Mouse (Mus musculus) forebrain, embryonic 13.5 days (tissue): ENCODE measurements around the gene Mocs2. TPM values are rescaled to one million over a fixed set of nuclear protein-coding genes. Genes with fewer than 3 reads are reported as not detected.

ENCODE experiments used
- ATAC-seq: fragments of 200-750 bp; cut with Nextera tagmentation; 2 replicates; pipeline ENCODE4 v1.8.0; 2017
- H3K27ac ChIP-seq: fragments of 300-500 bp; sonication (generic); 2 replicates; pipeline ENCODE4 v1.5.1; 2015; ENCODE audit warnings: inconsistent platforms, mild to moderate bottlenecking, moderate library complexity
- H3K27me3 ChIP-seq: fragments of 300-500 bp; sonication (generic); 2 replicates; pipeline ENCODE4 v1.6.1; 2015; ENCODE audit warnings: mild to moderate bottlenecking, inconsistent platforms
- H3K36me3 ChIP-seq: fragments of 300-500 bp; sonication (generic); 2 replicates; pipeline ENCODE4 v1.6.1; 2015; ENCODE audit warnings: mild to moderate bottlenecking, inconsistent platforms; ENCODE audit not compliant: poor library complexity, severe bottlenecking
- H3K4me1 ChIP-seq: fragments of 300-500 bp; sonication (generic); 2 replicates; pipeline ENCODE4 v1.6.1; 2015; ENCODE audit warnings: inconsistent platforms
- H3K4me2 ChIP-seq: fragments of 300-500 bp; sonication (generic); 2 replicates; pipeline ENCODE4 v1.6.1; 2015; ENCODE audit warnings: inconsistent platforms, mild to moderate bottlenecking, moderate library complexity
- H3K4me3 ChIP-seq: fragments of 300-500 bp; sonication (generic); 2 replicates; pipeline ENCODE4 v1.5.1; 2015; ENCODE audit warnings: mild to moderate bottlenecking, inconsistent platforms
- H3K9ac ChIP-seq: fragments of 300-500 bp; sonication (generic); 2 replicates; pipeline ENCODE4 v1.6.1; 2015; ENCODE audit warnings: mild to moderate bottlenecking, inconsistent platforms
- H3K9me3 ChIP-seq: fragments of 300-500 bp; sonication (generic); replicated peaks from 2 replicates; pipeline ENCODE4 v1.6.1; 2016; ENCODE audit warnings: inconsistent platforms
- WGBS: fragments of 180-500 bp; shearing (Covaris S2); methylation state at CpG from one replicate; pipeline ENCODE4 v1.1.7; 2015; 5-methylcytosine and 5-hydroxymethylcytosine counted together
- polyA plus RNA-seq: library from polyadenylated mRNA; unstranded; fragments of >200 nt; fragmentation: Nextera tagmentation; extraction: Ambion mirVana; gene quantifications from 2 replicates; pipeline ENCODE4 v1.2.1, GENCODE M21; 2015

Gene Mocs2
- polyA plus RNA-seq = 99.4 and 100 TPM in 2 replicates

DNA sequence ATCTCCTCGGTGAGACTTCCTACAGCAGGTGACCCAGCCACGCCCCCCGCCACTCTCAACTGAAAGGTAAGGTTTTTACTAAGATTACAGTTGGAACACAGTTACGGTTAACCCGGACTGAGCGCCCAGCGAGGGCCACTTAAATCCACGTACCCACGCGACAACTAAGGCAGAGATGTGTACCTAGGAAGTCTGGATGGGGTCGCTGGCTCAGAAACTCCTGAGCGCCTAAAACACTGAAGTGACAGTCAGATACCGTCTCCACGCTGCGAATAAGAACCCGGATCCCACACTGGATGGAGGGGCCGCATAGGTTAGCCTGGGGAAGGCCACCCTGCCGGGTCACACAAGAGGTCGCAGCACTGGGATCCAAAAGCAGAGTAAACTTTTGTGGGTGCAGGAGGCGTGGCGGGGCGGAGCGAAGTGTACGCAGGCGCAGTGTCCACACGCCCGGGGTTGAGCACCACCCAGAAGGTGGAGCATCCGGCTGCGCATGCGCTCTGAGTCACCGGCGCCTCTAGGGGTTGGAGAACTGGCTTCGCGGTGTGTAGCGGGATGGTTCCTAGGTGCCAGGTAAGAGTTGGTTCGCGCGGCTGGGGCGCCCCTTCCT, at the start of gene Mocs2:
Gene Mocs2 (plus strand): TSS at position 486 of the 610 bp plus-strand sequence.
- Histone ChIP-seq H3K27ac (no peak within 1 kb of the TSS), H3K9ac (peak within 1 kb of the TSS; percentile 77), H3K36me3 (peaks cover 9% of the 10 kb centered on the region; the same call in 1 of the 2 replicates), H3K27me3 (no peaks in the 10 kb centered on the region), H3K4me1 (peaks cover 16% of the 10 kb centered on the region), H3K4me2 (peak within 1 kb of the TSS; percentile 78), H3K9me3 (no peaks in the 10 kb centered on the region), H3K4me3 (peak within 1 kb of the TSS; percentile 75)
- under 1% methylated on average over 35 of the region's 39 CpGs for WGBS
- peak; percentile 98 for ATAC-seq

GRCm38 (mm10) chr13:114791511-114791910, 26.5 kb upstream of the Mocs2 start:
- Histone ChIP-seq H3K9ac (no peak overlapping the region), H3K27me3 (no peaks in the 10 kb centered on the region; the same call in 1 of the 2 replicates), H3K4me1 (no peaks in the 10 kb centered on the region), H3K9me3 (no peaks in the 10 kb centered on the region), H3K27ac (no peak overlapping the region), H3K4me2 (no peak overlapping the region), H3K36me3 (no peaks in the 10 kb centered on the region), H3K4me3 (no peak overlapping the region)
- ATAC-seq = no peak
- 94% methylated on average over 1 of the region's 1 CpGs for WGBS

DNA sequence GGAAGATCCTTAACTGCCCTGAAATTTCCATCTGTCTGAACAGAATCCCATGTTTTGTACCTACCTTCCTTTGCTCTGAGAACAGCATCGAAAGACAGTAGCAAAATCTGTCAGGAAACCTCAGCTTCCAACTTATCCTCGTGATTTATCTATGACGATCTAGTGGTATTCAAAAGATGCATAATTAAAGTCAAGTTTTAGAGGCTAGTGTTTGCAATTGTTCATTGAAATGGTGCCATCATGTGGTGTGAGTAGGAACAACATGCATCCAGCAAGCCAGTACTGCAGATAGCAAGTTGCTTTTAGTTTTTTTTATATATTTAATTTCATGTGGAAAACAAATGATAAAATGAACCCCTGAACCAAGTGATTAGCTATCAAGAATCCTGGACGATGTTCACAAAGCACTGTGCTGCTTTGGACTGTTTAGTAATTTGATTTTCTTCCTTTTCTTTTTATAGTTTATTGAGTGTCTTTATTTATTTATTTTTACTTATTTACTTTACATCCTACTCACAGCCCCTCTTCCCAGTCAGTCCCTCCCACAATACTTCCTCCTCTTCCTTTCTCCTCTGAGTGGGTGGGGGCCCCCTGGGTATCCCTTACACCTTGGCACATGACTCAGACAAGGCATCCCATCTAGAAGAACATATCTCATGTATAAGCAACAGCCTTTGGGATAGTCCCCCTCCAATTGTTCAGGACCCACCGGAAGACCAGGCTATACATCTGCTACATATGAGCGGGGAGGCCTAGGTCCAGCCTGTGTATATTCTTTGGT, 24.6 kb upstream of the Mocs2 start:
- H3K27ac ChIP-seq = no peak overlapping the region
- H3K9ac ChIP-seq = no peak overlapping the region
- no peaks in the 10 kb centered on the region for H3K9me3 ChIP-seq
- peak; percentile 81 for ATAC-seq
- no peak overlapping the region for H3K4me2 ChIP-seq
- H3K27me3 ChIP-seq = no peaks in the 10 kb centered on the region; the same call in 1 of the 2 replicates
- H3K36me3 ChIP-seq = no peaks in the 10 kb centered on the region
- no peaks in the 10 kb centered on the region for H3K4me1 ChIP-seq
- H3K4me3 ChIP-seq = no peak overlapping the region
- 48% methylated on average over 6 of the region's 6 CpGs for WGBS

- H3K4me1 ChIP-seq = no peaks in the 10 kb centered on the region
- no peak for ATAC-seq
- H3K9me3 ChIP-seq = no peaks in the 10 kb centered on the region
- 50% methylated on average over 3 of the region's 3 CpGs for WGBS
- H3K9ac ChIP-seq = no peak overlapping the region
- no peak overlapping the region for H3K27ac ChIP-seq
- H3K4me3 ChIP-seq = no peak overlapping the region
- H3K27me3 ChIP-seq = no peaks in the 10 kb centered on the region
- H3K4me2 ChIP-seq = no peak overlapping the region
- no peaks in the 10 kb centered on the region for H3K36me3 ChIP-seq
Measured at GRCm38 (mm10) chr13:114801857-114802256, 16.2 kb upstream of the Mocs2 start.

- H3K27me3 ChIP-seq = no peaks in the 10 kb centered on the region
- no peak overlapping the region for H3K9ac ChIP-seq
- no peaks in the 10 kb centered on the region for H3K36me3 ChIP-seq
- no peak overlapping the region for H3K4me2 ChIP-seq
- no peaks in the 10 kb centered on the region for H3K9me3 ChIP-seq
- H3K4me1 ChIP-seq = no peaks in the 10 kb centered on the region
- no peak overlapping the region for H3K4me3 ChIP-seq
- 87% methylated on average over 2 of the region's 2 CpGs for WGBS
- ATAC-seq = no peak
- H3K27ac ChIP-seq = no peak overlapping the region
Measured at GRCm38 (mm10) chr13:114802971-114803370, 15.1 kb upstream of the Mocs2 start.

DNA sequence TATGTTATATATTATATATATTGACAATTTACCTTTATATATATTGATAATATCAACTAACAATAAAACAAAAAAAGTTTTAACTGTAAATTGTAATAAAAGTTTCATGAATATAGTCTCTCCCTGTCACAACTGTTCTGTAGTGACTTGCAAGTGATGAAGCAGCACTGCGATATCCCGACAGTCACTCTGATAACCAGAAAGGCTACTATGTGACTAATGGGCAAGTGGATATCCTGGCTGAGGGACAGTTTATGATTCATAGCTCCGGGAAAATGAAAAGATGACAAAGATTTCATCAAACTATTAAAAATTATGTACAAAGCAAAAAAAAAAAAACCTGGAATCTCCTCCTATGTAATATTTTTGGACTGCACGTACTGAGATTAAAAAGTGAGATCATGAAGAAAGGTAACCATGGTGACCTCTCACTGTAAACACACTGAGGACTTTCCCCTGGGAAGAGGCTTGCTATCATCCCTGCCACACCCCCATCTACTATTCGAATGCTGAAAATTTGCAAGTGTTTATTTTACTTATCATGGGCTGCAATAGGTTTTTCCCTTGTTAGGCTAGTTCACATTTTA, 8.3 kb upstream of the Mocs2 start:
- Histone ChIP-seq H3K36me3 (no peaks in the 10 kb centered on the region), H3K4me3 (no peak overlapping the region), H3K27me3 (no peaks in the 10 kb centered on the region), H3K4me1 (no peaks in the 10 kb centered on the region), H3K9ac (no peak overlapping the region), H3K27ac (no peak overlapping the region), H3K9me3 (no peaks in the 10 kb centered on the region), H3K4me2 (no peak overlapping the region)
- WGBS = 88% methylated on average over 5 of the region's 5 CpGs
- ATAC-seq = no peak

GRCm38 (mm10) chr13:114818513-114818912, 477 bp downstream of the Mocs2 start:
- peak overlapping the region; percentile 75 for H3K4me3 ChIP-seq
- H3K27me3 ChIP-seq = no peaks in the 10 kb centered on the region
- H3K9me3 ChIP-seq = no peaks in the 10 kb centered on the region
- peak overlapping the region; percentile 77 for H3K9ac ChIP-seq
- 28% methylated on average over 9 of the region's 9 CpGs for WGBS
- H3K27ac ChIP-seq = no peak overlapping the region
- H3K4me1 ChIP-seq = peaks cover 16% of the 10 kb centered on the region
- H3K36me3 ChIP-seq = peaks cover 13% of the 10 kb centered on the region; the same call in 1 of the 2 replicates
- H3K4me2 ChIP-seq = peak overlapping the region; percentile 78
- ATAC-seq = peak; percentile 79

GRCm38 (mm10) chr13:114822871-114823270, 4.8 kb downstream of the Mocs2 start:
- no peak overlapping the region for H3K27ac ChIP-seq
- ATAC-seq = no peak
- peaks cover 37% of the 10 kb centered on the region for H3K36me3 ChIP-seq
- WGBS = 93% methylated on average over 2 of the region's 2 CpGs
- H3K4me2 ChIP-seq = no peak overlapping the region
- no peak overlapping the region for H3K9ac ChIP-seq
- H3K27me3 ChIP-seq = no peaks in the 10 kb centered on the region
- no peak overlapping the region for H3K4me3 ChIP-seq
- H3K4me1 ChIP-seq = peaks cover 10% of the 10 kb centered on the region
- no peaks in the 10 kb centered on the region for H3K9me3 ChIP-seq

- Histone ChIP-seq H3K27me3 (no peaks in the 10 kb centered on the region), H3K9ac (no peak overlapping the region), H3K4me2 (no peak overlapping the region), H3K36me3 (peaks cover 49% of the 10 kb centered on the region), H3K27ac (no peak overlapping the region), H3K9me3 (no peaks in the 10 kb centered on the region), H3K4me1 (no peaks in the 10 kb centered on the region), H3K4me3 (no peak overlapping the region)
- WGBS = 92% methylated on average over 6 of the region's 6 CpGs
- no peak for ATAC-seq
Measured at GRCm38 (mm10) chr13:114825377-114825855, 7.4 kb downstream of the Mocs2 start.

- H3K36me3 ChIP-seq = peaks cover 35% of the 10 kb centered on the region
- WGBS = 86% methylated on average over 4 of the region's 4 CpGs
Measured at GRCm38 (mm10) chr13:114831367-114831833, 13.4 kb downstream of the Mocs2 start.

DNA sequence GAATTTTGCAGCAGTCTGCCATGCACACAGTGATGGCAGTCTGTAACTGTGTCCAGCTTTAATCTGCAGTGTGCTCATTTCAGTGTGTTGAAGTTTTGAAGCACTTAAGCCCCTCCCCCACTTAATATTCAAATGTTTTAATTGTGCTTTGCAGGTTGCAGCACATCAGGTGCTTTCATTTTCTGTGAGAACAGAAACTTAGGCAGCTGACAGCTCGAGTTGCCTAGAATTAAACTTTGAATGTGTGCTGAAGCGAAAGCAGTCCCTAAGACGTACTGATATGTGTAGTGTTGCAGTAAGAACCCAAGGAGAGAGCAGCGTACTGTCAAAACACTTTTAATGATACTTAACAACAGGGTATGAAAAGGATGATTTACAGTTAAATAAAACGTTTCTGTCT, 14.7 kb downstream of the Mocs2 start:
- no peaks in the 10 kb centered on the region for H3K4me1 ChIP-seq
- H3K4me2 ChIP-seq = no peak overlapping the region
- 54% methylated on average over 5 of the region's 5 CpGs for WGBS
- H3K9ac ChIP-seq = no peak overlapping the region
- no peak overlapping the region for H3K4me3 ChIP-seq
- no peak for ATAC-seq
- no peaks in the 10 kb centered on the region for H3K27me3 ChIP-seq
- no peak overlapping the region for H3K27ac ChIP-seq
- no peaks in the 10 kb centered on the region for H3K9me3 ChIP-seq
- peaks cover 23% of the 10 kb centered on the region for H3K36me3 ChIP-seq

More at GRCm38 (mm10) chr13:114831367-114831833, 13.4 kb downstream of the Mocs2 start:
- ATAC-seq = peak; percentile 69
- Histone ChIP-seq H3K9me3 (no peaks in the 10 kb centered on the region), H3K27me3 (no peaks in the 10 kb centered on the region), H3K4me2 (no peak overlapping the region), H3K9ac (no peak overlapping the region), H3K27ac (no peak overlapping the region), H3K4me1 (no peaks in the 10 kb centered on the region), H3K4me3 (no peak overlapping the region)

- WGBS = 90% methylated on average over 4 of the region's 4 CpGs
- Histone ChIP-seq H3K9me3 (no peaks in the 10 kb centered on the region), H3K27me3 (no peaks in the 10 kb centered on the region), H3K4me2 (no peak overlapping the region), H3K9ac (no peak overlapping the region), H3K4me1 (peaks cover 2% of the 10 kb centered on the region), H3K36me3 (peaks cover 17% of the 10 kb centered on the region), H3K4me3 (no peak overlapping the region), H3K27ac (no peak overlapping the region)
- no peak for ATAC-seq
Measured at GRCm38 (mm10) chr13:114833351-114833750, 15.3 kb downstream of the Mocs2 start.
